Mouse (Mus musculus): ENCODE measurements at regions not wholly inside any gene's neighbourhood (a gene's known extent, or its start where the extent isn't known, plus 50 kb on each side); places are given as distances from the start of the nearest gene placed in this dataset.

DNA sequence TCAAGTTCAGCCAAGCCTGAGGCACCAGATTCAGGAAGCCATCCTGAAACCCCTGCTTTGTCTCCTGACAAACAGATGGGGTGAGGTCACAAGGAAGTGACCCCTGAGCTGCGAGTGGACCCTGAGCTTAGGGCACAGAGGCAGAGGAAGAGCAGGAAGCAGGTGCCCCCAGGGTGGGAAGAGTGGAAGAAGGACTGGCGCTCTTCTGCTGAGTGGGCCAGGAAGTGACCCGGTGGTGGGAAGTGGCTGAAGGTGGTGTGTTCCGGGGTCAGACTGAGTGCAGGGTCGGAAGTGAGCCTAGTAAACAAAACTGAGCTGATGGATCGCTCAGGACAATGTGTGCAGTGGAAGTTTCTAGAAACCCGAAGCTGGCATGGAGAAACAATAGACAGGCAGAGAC lies 57.2 kb upstream of the Unc5b start:
- no peak for DNase-seq

DNA sequence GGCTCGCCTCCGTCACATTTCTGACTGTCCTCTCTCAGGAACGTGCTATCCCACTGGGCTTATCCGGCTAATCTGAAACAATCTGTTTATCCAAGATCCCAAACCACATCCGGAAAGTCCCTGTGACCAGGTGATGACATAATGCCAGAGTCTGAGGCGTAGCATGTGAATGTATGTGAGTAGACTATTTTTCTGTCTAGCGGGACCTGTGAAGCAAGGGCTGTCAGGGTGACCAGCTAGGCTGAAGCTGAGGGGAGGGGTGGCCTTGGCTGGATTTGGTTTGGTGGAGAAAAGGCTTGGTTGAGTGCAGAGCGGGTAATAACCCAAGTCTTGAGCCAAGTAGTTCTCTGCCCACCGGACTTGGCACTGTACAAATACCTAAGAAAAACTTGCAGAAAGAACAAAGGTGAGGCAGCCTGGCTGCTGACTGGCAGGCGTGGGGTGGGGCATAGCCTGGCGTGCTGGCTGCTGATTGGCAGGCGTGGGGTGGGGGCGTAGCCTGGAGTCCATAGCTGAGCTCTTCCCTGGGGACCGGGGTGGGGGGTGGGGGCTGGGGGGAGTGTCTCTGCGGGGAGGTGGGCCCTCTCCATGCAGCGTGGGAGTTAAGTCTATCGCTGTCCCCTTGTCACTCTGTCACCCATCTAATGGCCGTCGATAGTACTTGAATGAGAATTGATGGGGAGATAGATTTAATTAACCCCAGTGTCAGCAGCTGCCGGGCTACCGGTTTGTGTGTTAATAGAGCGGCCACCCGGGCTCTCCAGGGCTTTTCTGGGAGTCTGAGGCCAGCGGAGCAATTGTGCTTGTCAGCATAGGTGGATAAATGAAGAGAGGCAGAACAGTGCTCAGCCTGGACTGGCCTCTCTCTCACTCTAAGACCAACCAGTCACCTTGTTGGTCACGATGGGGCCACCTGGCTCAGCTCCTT lies 54.2 kb upstream of the Unc5b start:
- DNase-seq = no peak

GRCm38 (mm10) chr10:60884806-60885205 lies 53.4 kb upstream of the Unc5b start:
- DNase-seq = no peak

Measured in spleen, adult 18-20 months (tissue).